Mouse (Mus musculus): Measurements from ENCODE around the gene Arhgap15. TPM values are rescaled to one million over a fixed set of nuclear protein-coding genes. Genes with fewer than 3 reads are reported as not detected.

Arhgap15 gene
- polyA plus RNA-seq, 1 experiment from 2014 or later: not detected

- ChIA-PET POLR2A (interaction anchor here (0.7 kb wide), 1 partner anchor 24 kb away, joined by 4 read pairs; no protein-coding TSS in a partner anchor), CTCF (interaction anchor here (1.0 kb wide), 1 partner anchor 62 kb away, joined by 3 read pairs; no protein-coding TSS in a partner anchor)
- H3K27me3 ChIP-seq: no peaks in the 10 kb centered on the region
- in situ Hi-C loops (cut with MboI; ENCODE audit: low pct_unique_long_range_greater_than_20kb): no loop called here
- TF ChIP-seq CTCF (IDR thresholded peaks at IDR 0.05): no peak
- ATAC-seq (no peak), DNase-seq (ENCODE audit: low read depth, low spot score) (no peak)
Observed at GRCm38 (mm10) chr2:44142152-44142551, 393.5 kb downstream of the Arhgap15 start.

DNA sequence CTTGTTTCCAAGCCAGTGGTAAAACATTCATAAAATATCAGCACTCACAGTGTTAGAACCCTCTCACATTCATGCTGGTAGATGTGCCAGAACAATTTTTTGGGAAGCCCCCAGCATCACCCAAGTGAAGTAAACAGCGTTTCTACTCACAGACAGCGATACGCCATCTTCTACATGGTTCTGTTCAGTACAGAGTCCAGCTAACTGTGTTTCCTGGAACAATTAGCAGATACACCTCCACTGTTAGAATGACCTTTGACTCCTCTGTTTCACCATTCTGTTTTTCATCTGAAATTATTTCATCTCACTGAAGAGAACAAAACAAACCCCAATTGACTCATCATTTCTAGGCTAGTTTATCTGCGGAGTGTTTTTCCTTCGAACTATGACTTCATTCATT lies 394.0 kb downstream of the Arhgap15 start:
- CTCF ChIA-PET: interaction anchor here (1.0 kb wide), 1 partner anchor 62 kb away, joined by 3 read pairs; no protein-coding TSS in a partner anchor
- H3K27me3 ChIP-seq: no peaks in the 10 kb centered on the region
- in situ Hi-C loops (cut with MboI; ENCODE audit: low pct_unique_long_range_greater_than_20kb): no loop called here
- DNase-seq (ENCODE audit: low read depth, low spot score) (no peak), ATAC-seq (no peak)
- POLR2A ChIA-PET: interaction anchor here (0.7 kb wide), 1 partner anchor 24 kb away, joined by 4 read pairs; no protein-coding TSS in a partner anchor
- no peak for TF ChIP-seq CTCF (IDR thresholded peaks at IDR 0.05)

DNA sequence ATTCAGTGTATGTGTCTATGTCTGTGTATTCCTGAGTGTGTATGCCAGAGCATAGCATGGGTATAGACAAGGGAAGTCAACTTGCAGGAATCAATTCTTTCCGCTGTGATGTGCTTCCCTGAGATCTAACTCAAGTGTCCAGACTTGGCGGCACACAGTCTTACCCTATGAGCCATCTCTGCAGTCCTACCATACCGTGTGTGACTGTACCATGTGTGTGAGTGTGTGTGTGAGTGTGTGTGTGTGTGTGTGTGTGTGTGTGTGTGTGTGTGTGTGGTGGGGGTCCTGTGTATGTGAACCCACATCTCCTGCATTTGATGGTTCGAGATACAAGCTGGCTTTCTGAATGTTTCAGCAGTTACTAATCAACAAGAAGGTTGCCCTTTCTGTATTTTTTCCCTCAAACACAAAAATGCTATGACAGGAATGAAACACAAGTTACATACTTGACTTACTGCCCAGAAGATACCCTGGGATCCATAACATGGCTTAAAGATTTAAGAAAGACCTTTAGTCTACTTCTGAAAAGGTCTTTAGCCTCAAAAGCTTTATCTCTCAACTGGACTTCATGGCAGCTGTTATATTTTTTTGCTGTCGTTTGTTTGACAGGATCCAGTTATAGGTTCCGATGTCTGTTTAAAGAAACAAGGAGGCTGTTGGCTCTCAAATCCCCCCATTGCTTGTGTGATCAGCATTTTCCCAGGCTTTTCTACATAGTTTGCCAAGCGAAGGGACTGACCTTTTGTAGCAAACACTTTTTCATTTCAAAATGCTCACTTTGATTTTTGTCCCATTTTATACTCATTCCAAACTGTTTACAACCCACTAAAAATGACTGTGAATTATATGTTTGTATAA lies 397.7 kb downstream of the Arhgap15 start:
- POLR2A ChIA-PET: no interaction called here
- DNase-seq (ENCODE audit: low read depth, low spot score): no peak
- CTCF ChIA-PET: no interaction called here

DNA sequence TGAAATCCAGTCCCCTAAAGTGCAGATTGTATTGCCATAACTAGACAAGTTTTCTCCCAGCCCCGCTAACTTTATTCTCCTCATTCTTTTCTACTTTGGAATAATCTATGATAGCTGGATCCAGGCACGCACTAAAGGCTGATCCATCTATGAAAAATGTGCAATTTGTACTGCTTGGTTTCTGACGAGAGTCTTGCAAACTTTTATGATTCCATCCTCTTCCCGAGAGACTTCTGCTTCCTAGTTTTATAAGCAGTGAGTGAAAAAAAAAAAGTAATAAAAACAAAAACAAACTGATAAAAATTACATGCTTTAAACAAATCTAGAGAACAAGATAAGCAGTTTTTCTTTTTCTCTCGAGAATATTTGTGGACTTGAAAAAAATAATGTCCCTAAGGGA lies 398.9 kb downstream of the Arhgap15 start:
- TF ChIP-seq CTCF (IDR thresholded peaks at IDR 0.05): no peak
- no peaks in the 10 kb centered on the region for H3K27me3 ChIP-seq
- in situ Hi-C loops (cut with MboI; ENCODE audit: low pct_unique_long_range_greater_than_20kb): no loop called here
- ChIA-PET POLR2A (no interaction called here), CTCF (no interaction called here)
- no peak for DNase-seq (ENCODE audit: low read depth, low spot score)
- ATAC-seq: no peak

More for the DNA sequence above, 397.7 kb downstream of the Arhgap15 start:
- no peak for ATAC-seq
- no peak for TF ChIP-seq CTCF (IDR thresholded peaks at IDR 0.05)
- in situ Hi-C loops (cut with MboI; ENCODE audit: low pct_unique_long_range_greater_than_20kb): no loop called here
- no peaks in the 10 kb centered on the region for H3K27me3 ChIP-seq

DNA sequence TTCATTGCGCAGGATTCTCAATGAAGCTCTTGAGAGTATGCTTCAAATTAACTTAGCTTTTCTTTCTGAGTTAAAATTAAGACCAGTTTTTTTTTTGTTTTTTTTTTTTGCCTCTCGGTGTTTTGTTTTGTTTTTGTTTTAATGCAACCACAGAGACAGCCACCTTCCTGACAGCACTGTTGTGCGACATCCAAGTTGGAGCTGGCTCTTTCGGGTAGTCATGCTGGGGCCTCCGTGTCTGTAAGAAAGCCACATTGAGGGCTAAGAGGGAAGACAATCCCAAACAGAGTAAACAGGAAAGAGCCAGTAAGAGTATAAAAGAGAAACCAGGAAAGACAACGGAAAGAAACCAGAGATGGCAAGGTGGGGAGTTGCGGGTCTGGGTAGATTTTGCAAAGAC lies 399.3 kb downstream of the Arhgap15 start:
- no peak for ATAC-seq
- no peak for TF ChIP-seq CTCF (IDR thresholded peaks at IDR 0.05)
- in situ Hi-C loops (cut with MboI; ENCODE audit: low pct_unique_long_range_greater_than_20kb): no loop called here
- H3K27me3 ChIP-seq: no peaks in the 10 kb centered on the region
- no peak for DNase-seq (ENCODE audit: low read depth, low spot score)
- ChIA-PET POLR2A (no interaction called here), CTCF (no interaction called here)

DNA sequence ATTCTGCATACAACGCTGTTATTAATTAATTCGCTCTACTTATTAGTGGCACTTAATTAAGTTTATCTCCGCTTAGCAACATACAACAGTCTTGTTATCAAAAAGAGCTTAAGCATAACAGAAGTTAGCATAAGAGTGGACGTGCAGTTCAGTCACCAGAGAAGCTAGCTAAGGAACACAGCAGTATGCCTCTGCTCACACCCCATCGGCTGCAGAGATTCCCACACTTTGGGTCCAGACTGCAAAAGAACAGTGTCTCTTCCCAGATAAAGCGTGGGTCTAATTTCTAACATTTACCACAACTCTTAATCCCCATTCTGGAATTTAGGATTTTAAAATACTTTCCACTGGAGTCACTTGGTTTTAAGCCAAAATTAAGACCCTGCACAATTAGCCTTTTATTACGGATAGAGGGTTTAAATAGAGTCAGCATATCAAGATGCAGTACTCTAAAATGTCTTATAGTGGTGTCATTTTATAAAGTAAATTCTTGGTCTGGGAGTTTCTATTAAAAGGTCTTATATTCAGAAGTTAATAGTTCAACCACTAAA lies 400.0 kb downstream of the Arhgap15 start:
- no peak for TF ChIP-seq CTCF (IDR thresholded peaks at IDR 0.05)
- ATAC-seq: peak; percentile 74
- no peaks in the 10 kb centered on the region for H3K27me3 ChIP-seq
- in situ Hi-C loops (cut with MboI; ENCODE audit: low pct_unique_long_range_greater_than_20kb): no loop called here
- POLR2A ChIA-PET: no interaction called here
- CTCF ChIA-PET: no interaction called here
- DNase-seq (ENCODE audit: low read depth, low spot score): no peak

- in situ Hi-C loops (cut with MboI; ENCODE audit: low pct_unique_long_range_greater_than_20kb): no loop called here
- no peak for TF ChIP-seq CTCF (IDR thresholded peaks at IDR 0.05)
- ATAC-seq (no peak), DNase-seq (ENCODE audit: low read depth, low spot score) (no peak)
- POLR2A ChIA-PET: no interaction called here
- CTCF ChIA-PET: interaction anchor here (0.9 kb wide), 1 partner anchor 9 kb away, joined by 4 read pairs; no protein-coding TSS in a partner anchor
- no peaks in the 10 kb centered on the region for H3K27me3 ChIP-seq
Observed at GRCm38 (mm10) chr2:44152301-44152700, 403.7 kb downstream of the Arhgap15 start.

GRCm38 (mm10) chr2:44160358-44160757 lies 411.7 kb downstream of the Arhgap15 start:
- no peaks in the 10 kb centered on the region for H3K27me3 ChIP-seq
- ChIA-PET CTCF (no interaction called here), POLR2A (no interaction called here)
- DNase-seq (ENCODE audit: low read depth, low spot score) (no peak), ATAC-seq (no peak)
- no peak for TF ChIP-seq CTCF (IDR thresholded peaks at IDR 0.05)
- in situ Hi-C loops (cut with MboI; ENCODE audit: low pct_unique_long_range_greater_than_20kb): no loop called here

GRCm38 (mm10) chr2:44165789-44166188 lies 417.2 kb downstream of the Arhgap15 start:
- no peaks in the 10 kb centered on the region for H3K27me3 ChIP-seq
- ATAC-seq: no peak
- ChIA-PET CTCF (interaction anchor here (1.2 kb wide), 1 partner anchor 22 kb away, joined by 4 read pairs; no protein-coding TSS in a partner anchor), POLR2A (interaction anchor here (0.6 to 1.0 kb wide), 2 partner anchors 9 to 145 kb away, joined by 3 to 6 read pairs; no protein-coding TSS in a partner anchor)
- DNase-seq (ENCODE audit: low read depth, low spot score): no peak
- in situ Hi-C loops (cut with MboI; ENCODE audit: low pct_unique_long_range_greater_than_20kb): no loop called here
- no peak for TF ChIP-seq CTCF (IDR thresholded peaks at IDR 0.05)

GRCm38 (mm10) chr2:44166716-44167115 lies 418.1 kb downstream of the Arhgap15 start:
- in situ Hi-C loops (cut with MboI; ENCODE audit: low pct_unique_long_range_greater_than_20kb): no loop called here
- TF ChIP-seq CTCF (IDR thresholded peaks at IDR 0.05): no peak
- CTCF ChIA-PET: interaction anchor here (1.0 kb wide), 1 partner anchor 10 kb away, joined by 3 read pairs; no protein-coding TSS in a partner anchor
- DNase-seq (ENCODE audit: low read depth, low spot score) (no peak), ATAC-seq (no peak)
- POLR2A ChIA-PET: interaction anchor here (0.5 to 1.4 kb wide), 3 partner anchors 8 to 25 kb away, joined by 3 to 4 read pairs (median 3); no protein-coding TSS in a partner anchor
- H3K27me3 ChIP-seq: no peaks in the 10 kb centered on the region

DNA sequence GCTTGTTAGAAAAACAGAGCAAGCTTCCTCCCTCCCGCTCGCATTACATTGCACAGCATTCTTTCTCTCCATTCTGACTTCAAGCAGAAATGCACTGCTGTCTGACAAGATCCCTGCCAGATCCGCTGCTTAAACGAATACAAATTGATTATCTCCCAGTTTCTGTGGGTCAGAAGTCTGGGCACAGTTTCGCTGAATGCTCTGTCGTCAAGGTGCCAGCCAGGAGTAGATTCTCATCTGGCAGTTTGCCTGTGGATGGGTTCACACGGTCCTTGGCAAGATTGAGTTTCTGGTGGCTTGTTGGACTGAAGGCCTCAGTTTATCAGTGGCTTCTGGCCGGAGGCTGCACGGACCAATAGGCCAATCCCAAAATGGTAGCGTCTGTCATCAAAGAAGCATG lies 435.9 kb downstream of the Arhgap15 start:
- no peak for TF ChIP-seq CTCF (IDR thresholded peaks at IDR 0.05)
- ChIA-PET CTCF (no interaction called here), POLR2A (no interaction called here)
- peaks cover 7% of the 10 kb centered on the region for H3K27me3 ChIP-seq
- in situ Hi-C loops (cut with MboI; ENCODE audit: low pct_unique_long_range_greater_than_20kb): no loop called here
- DNase-seq (ENCODE audit: low read depth, low spot score) (no peak), ATAC-seq (no peak)

All from Patski (cell line).